Mouse (Mus musculus): ENCODE data around the gene Ddx20.

DNA sequence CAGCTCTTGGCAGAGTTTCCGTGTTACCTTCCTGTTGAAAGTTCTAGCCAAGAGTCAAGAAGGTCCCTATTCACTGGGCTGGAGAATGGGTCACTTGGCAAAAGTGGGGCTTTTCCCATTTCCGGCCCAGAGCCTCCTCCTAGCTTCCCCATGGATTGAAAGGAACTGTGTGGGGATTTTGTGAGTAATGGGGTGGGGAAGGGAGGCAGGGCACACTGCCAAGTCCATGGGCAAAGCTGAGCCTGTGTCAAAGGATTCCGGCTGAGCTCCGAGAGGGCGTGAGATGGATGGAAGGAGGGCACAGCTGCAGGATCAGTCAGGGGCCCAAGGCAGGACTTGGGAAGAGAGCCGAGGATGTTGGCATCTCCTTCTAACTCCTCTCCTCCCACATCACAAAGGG, 22.9 kb upstream of the Ddx20 start:
- TF ChIP-seq CTCF (IDR thresholded peaks at IDR 0.05 in 2 of 3, conservative IDR thresholded peaks at IDR 0.05 in 1 of 3; ENCODE audit: control insufficient read depth in 1 of 3, insufficient read depth in 1 of 3, low read depth in 2 of 3, low read length in 3 of 3, poor library complexity in 1 of 3, severe bottlenecking in 1 of 3) = no peak
- no peak for TF ChIP-seq MXI1 (IDR thresholded peaks at IDR 0.05; ENCODE audit: low read depth, low read length)
- no peak for TF ChIP-seq ZNF384 (IDR thresholded peaks at IDR 0.05; ENCODE audit: low read depth, low read length)
- no peak for TF ChIP-seq MAFK (IDR thresholded peaks at IDR 0.05; ENCODE audit: borderline replicate concordance, low read depth, low read length)
- no peak for TF ChIP-seq POLR2A (IDR thresholded peaks at IDR 0.05; ENCODE audit: control insufficient read depth in 1 of 2, insufficient read depth in 1 of 2, low read depth in 1 of 2, low read length in 2 of 2, poor library complexity in 1 of 2)
- TF ChIP-seq POLR2AphosphoS5 (IDR thresholded peaks at IDR 0.05; ENCODE audit: borderline replicate concordance, low read depth, low read length) = no peak
- no peak for TF ChIP-seq NRF1 (IDR thresholded peaks at IDR 0.05; ENCODE audit: insufficient read depth, low read depth, low read length, poor library complexity, severe bottlenecking)
- TF ChIP-seq MAZ (IDR thresholded peaks at IDR 0.05; ENCODE audit: low read depth, low read length) = no peak
- TF ChIP-seq MAX (IDR thresholded peaks at IDR 0.05; ENCODE audit: low read length) = no peak
- TF ChIP-seq SIN3A (IDR thresholded peaks at IDR 0.05; ENCODE audit: low read length) = no peak
- TF ChIP-seq TAL1 (IDR thresholded peaks at IDR 0.05; ENCODE audit: low read length) = no peak
- no peak for TF ChIP-seq JUND (IDR thresholded peaks at IDR 0.05; ENCODE audit: low read depth, low read length)
- TF ChIP-seq GATA1 (IDR thresholded peaks at IDR 0.05; ENCODE audit: low read depth, low read length) = no peak

All from MEL (cell line).